Mouse (Mus musculus) gonadal fat pad, adult 2 months (tissue): ENCODE measurements around the gene 0610012G03Rik. TPM values are rescaled to one million over a fixed set of nuclear protein-coding genes. Genes with fewer than 3 reads are reported as not detected.

Source experiments
- polyA plus RNA-seq: library from polyadenylated mRNA; depleted of rRNA; stranded (reverse); fragments of >200 nt; gene quantifications from 2 replicates; pipeline ENCODE4 v1.2.3, GENCODE M21; 2012; rRNA removed

The 0610012G03Rik gene
- polyA plus RNA-seq, 1 experiment = 48.7 TPM

Other genes starting within 250 kb of the 0610012G03Rik start
- 0.20 and 0.56 TPM in 2 replicates for gene Meltf, start 69.7 kb downstream of the 0610012G03Rik start, polyA plus RNA-seq
- gene Pigz, start 14.6 kb downstream of the 0610012G03Rik start, polyA plus RNA-seq = 3.3 and 4.1 TPM in 2 replicates
- gene Ncbp2, start within 50 bp of the 0610012G03Rik start, polyA plus RNA-seq = 14.5 and 36.0 TPM in 2 replicates
- 8.4 and 8.6 TPM in 2 replicates for gene Senp5, start 54.8 kb upstream of the 0610012G03Rik start, polyA plus RNA-seq
- 18.0 and 26.2 TPM in 2 replicates for gene Pak2, start 130.8 kb upstream of the 0610012G03Rik start, polyA plus RNA-seq
- gene Pigx, start 151.2 kb upstream of the 0610012G03Rik start, polyA plus RNA-seq = 32.4 and 36.9 TPM in 2 replicates
- 7.9 and 8.5 TPM in 2 replicates for gene Cep19, start 151.3 kb upstream of the 0610012G03Rik start, polyA plus RNA-seq
- gene Nrros, start 217.1 kb upstream of the 0610012G03Rik start, polyA plus RNA-seq = 20.7 and 28.9 TPM in 2 replicates
- gene Bex6, start 231.3 kb upstream of the 0610012G03Rik start, polyA plus RNA-seq = not detected in 2 replicates